Mouse (Mus musculus): ENCODE measurements around the gene Rnf5.

Gene Rnf5

GRCm38 (mm10) chr17:34585877-34586771 lies 17.4 kb downstream of the Rnf5 start:
- DNase-seq (ENCODE audit: low spot score in 2 of 2): no peak

- no peak for DNase-seq (ENCODE audit: low spot score in 2 of 2)
Measured at GRCm38 (mm10) chr17:34585121-34585520, 18.4 kb downstream of the Rnf5 start.

GRCm38 (mm10) chr17:34583819-34584218 lies 19.7 kb downstream of the Rnf5 start:
- no peak for DNase-seq (ENCODE audit: low spot score in 2 of 2)

- no peak for DNase-seq (ENCODE audit: low spot score in 2 of 2)
Measured at GRCm38 (mm10) chr17:34583397-34583796, 20.1 kb downstream of the Rnf5 start.

GRCm38 (mm10) chr17:34582528-34582927 lies 21.0 kb downstream of the Rnf5 start:
- DNase-seq (ENCODE audit: low spot score in 2 of 2): no peak

- no peak for DNase-seq (ENCODE audit: low spot score in 2 of 2)
Measured at GRCm38 (mm10) chr17:34578070-34578469, 25.4 kb downstream of the Rnf5 start.

- no peak for DNase-seq (ENCODE audit: low spot score in 2 of 2)
Measured at GRCm38 (mm10) chr17:34576577-34576976, 26.9 kb downstream of the Rnf5 start.

GRCm38 (mm10) chr17:34572361-34572760 lies 31.1 kb downstream of the Rnf5 start:
- DNase-seq (ENCODE audit: low spot score in 2 of 2): no peak

- no peak for DNase-seq (ENCODE audit: low spot score in 2 of 2)
Measured at GRCm38 (mm10) chr17:34571875-34572274, 31.6 kb downstream of the Rnf5 start.

GRCm38 (mm10) chr17:34569919-34570318 lies 33.6 kb downstream of the Rnf5 start:
- DNase-seq (ENCODE audit: low spot score in 2 of 2): no peak

GRCm38 (mm10) chr17:34568421-34568820 lies 35.1 kb downstream of the Rnf5 start:
- no peak for DNase-seq (ENCODE audit: low spot score in 2 of 2)

GRCm38 (mm10) chr17:34567311-34567710 lies 36.2 kb downstream of the Rnf5 start:
- DNase-seq (ENCODE audit: low spot score in 2 of 2): no peak

GRCm38 (mm10) chr17:34564796-34565195 lies 38.7 kb downstream of the Rnf5 start:
- no peak for DNase-seq (ENCODE audit: low spot score in 2 of 2)

- no peak for DNase-seq (ENCODE audit: low spot score in 2 of 2)
Measured at GRCm38 (mm10) chr17:34564003-34564421, 39.5 kb downstream of the Rnf5 start, which contains the start of gene Notch4. Gene Notch4 (plus strand): TSS chr17:34564268.

- DNase-seq (ENCODE audit: low spot score in 2 of 2): no peak
Measured at GRCm38 (mm10) chr17:34563354-34563753, 40.1 kb downstream of the Rnf5 start.

GRCm38 (mm10) chr17:34562595-34562994 lies 40.9 kb downstream of the Rnf5 start:
- no peak for DNase-seq (ENCODE audit: low spot score in 2 of 2)

GRCm38 (mm10) chr17:34561200-34561599 lies 42.3 kb downstream of the Rnf5 start:
- no peak for DNase-seq (ENCODE audit: low spot score in 2 of 2)

- no peak for DNase-seq (ENCODE audit: low spot score in 2 of 2)
Measured at GRCm38 (mm10) chr17:34560438-34560837, 43.1 kb downstream of the Rnf5 start.

GRCm38 (mm10) chr17:34559895-34560294 lies 43.6 kb downstream of the Rnf5 start:
- no peak for DNase-seq (ENCODE audit: low spot score in 2 of 2)

- no peak for DNase-seq (ENCODE audit: low spot score in 2 of 2)
Measured at GRCm38 (mm10) chr17:34559116-34559515, 44.4 kb downstream of the Rnf5 start.

GRCm38 (mm10) chr17:34557411-34557810 lies 46.1 kb downstream of the Rnf5 start:
- no peak for DNase-seq (ENCODE audit: low spot score in 2 of 2)

GRCm38 (mm10) chr17:34556406-34556805 lies 47.1 kb downstream of the Rnf5 start:
- DNase-seq (ENCODE audit: low spot score in 2 of 2): no peak

GRCm38 (mm10) chr17:34555483-34555882 lies 48.0 kb downstream of the Rnf5 start:
- DNase-seq (ENCODE audit: low spot score in 2 of 2): peak; percentile 64 to 67

Data from frontal cortex, postnatal 25 days (tissue).